Mouse (Mus musculus): ENCODE data around the gene Vwa1.

Gene Vwa1

GRCm38 (mm10) chr4:155780895-155781294, 6.4 kb upstream of the Vwa1 start:
- DNase-seq (ENCODE audit: low spot score in 2 of 2): no peak

- no peak for DNase-seq (ENCODE audit: low spot score in 2 of 2)
These were observed 5.0 kb upstream of the Vwa1 start for GRCm38 (mm10) chr4:155779498-155779897.

- no peak for DNase-seq (ENCODE audit: low spot score in 2 of 2)
These were observed 3.3 kb upstream of the Vwa1 start for GRCm38 (mm10) chr4:155777816-155778215.

- DNase-seq (ENCODE audit: low spot score in 2 of 2): no peak
These were observed 2.3 kb upstream of the Vwa1 start for GRCm38 (mm10) chr4:155776704-155777335.

DNA sequence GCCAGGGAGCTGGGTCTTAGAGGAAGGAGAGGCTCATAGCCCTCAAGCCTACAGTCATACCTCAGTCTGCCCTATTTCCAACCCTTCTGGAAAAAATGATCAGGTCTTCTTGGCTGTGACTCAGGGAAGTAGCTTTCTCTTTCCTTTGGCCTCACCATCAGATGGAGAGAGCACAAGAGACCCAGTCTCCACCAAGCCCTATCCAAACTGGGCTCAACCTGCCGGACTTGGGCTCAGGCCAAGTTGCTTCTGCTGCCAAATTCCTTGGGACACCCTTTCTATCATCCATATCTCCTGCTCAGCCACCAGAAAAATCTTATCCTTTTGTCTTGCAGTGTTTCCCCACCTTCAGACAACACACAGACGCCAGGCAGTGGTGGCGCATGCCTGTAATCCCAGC, 1.4 kb upstream of the Vwa1 start:
- no peak for DNase-seq (ENCODE audit: low spot score in 2 of 2)

GRCm38 (mm10) chr4:155774971-155775740, 658 bp upstream of the Vwa1 start:
- DNase-seq (ENCODE audit: low spot score in 2 of 2): no peak

DNA sequence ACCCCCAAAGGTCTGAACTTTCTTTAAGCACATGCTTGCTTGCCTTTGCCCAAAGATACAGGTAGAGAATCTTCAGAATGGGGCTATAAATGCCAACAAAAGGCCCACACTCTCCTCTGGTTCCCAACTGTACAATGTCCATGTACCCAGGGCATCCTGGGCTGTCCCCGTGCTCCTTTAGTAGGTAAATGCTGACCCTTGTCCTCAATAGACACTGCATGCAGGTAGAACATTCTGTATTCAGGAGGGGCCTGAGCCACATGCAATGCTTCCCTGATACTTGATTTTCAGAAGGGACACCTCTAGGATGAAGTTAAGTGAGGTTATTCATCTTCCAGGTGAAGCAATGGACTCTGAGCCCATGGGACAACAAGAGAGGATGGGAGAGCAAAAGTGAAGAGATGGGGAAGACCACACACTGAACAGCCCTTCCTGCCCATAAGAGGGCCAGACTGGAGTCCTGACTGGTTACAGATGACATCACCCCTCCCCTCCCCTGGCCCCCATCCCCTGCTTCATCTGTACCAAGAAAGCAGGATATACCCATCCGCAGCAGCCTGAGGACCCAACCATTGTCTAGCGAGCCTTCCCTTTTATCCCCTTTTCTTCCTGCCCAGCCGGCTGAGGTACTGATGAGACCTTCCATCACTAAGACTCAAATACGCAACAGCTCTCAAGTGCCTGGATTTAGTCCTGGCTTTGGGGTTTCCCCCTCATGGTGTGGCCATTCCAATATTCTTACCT, 991 bp downstream of the Vwa1 start:
- DNase-seq (ENCODE audit: low spot score in 2 of 2): no peak

DNA sequence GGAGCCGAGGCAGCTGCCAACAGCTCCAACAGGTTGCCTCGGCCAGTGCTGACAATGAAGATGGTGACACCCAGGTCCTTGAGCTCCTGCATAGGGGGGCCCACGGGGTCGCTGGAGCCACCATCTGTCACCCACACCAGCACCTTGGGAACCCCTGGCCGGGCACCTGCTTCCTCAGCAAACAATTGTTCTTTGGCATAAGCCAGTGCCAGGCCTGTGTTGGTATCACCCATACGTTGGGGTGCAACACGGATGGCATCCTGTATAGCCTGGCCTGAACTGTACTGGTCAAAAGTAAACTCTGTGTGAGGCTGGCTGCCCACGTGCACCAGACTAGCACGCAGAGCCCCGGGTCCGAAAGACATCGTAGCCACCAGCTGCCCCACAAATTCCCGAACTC, 1.7 kb downstream of the Vwa1 start:
- DNase-seq (ENCODE audit: low spot score in 2 of 2): no peak

DNA sequence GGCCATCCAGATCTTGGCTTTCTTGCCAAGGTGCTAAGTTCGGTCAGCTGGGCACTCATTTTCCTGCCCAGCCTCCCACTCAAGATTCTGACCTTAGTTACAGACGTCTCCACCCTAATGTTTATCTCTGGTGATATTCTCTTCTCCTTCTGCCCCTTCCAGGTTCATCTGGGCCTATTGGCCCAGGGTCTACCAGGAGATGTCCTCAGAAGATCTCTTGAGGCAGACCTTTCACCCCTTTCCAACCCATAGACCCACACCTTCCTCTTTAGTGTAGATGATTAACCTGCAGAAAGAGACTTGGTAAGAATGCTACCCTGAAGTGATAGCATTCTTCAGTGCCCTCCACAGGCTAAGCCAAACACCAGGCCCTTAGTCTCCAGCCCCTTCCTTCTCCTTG, 2.8 kb downstream of the Vwa1 start:
- DNase-seq (ENCODE audit: low spot score in 2 of 2): no peak

DNA sequence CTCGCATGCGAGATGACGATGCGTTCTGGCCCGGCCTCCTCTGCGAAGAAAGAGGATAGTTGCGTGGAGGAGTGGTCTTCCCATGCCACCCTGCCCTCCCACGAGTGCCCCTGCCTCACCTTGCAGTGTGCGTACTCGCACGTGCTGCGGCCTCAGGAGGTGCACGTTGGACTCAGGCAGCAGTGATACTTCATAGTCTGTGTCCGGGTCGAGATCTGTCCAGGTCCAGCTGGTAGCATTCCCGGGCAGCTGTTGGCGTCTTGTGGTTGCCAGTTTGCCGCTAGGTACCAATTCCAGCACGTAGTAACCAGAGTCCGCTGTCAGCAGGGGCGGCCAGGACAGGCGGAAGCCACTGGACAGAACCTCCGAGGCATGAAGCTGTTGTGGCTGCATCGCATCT, 3.9 kb downstream of the Vwa1 start:
- no peak for DNase-seq (ENCODE audit: low spot score in 2 of 2)

- DNase-seq (ENCODE audit: low spot score in 2 of 2): peak; percentile 93 to 95
These were observed 4.5 kb downstream of the Vwa1 start for GRCm38 (mm10) chr4:155769880-155770512.

GRCm38 (mm10) chr4:155769496-155769879, 5.0 kb downstream of the Vwa1 start:
- no peak for DNase-seq (ENCODE audit: low spot score in 2 of 2)

- DNase-seq (ENCODE audit: low spot score in 2 of 2): no peak
These were observed 12.1 kb downstream of the Vwa1 start for GRCm38 (mm10) chr4:155762357-155762756.

DNA sequence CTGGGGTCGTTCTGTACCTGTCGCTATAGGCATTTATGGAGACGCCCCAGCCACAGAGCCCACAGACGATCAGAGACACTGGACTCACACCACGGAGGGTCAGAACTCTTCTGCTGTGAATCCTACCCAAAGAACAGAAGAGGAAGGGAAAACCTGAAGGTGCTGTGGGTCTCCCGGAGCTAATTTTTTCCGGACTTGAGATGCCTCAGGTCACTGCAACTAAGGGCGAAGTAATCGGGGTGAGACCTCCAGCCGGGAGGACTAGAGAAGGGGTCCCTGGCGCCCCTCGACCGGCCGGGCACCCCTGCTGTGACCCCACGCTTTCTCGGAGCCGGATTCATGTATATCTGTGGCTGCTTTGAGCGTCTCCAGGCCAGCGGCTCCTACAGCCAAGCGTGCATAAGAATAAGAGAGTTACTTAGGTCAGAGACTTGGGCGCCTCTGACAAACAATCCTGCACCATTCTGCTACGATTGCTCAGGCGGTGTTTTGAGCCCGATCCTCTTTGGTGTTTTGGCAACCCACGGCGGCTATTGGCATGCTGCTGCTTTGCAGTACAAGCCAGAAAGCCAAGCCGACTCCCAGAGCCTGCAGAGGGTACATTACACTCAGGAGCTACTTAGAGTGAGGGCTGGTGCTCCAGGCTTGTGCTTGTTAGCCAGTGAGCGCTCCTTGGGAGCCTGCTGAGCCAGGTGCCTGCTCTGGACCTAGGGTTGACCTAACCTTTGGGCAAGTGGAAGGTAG, 13.0 kb downstream of the Vwa1 start:
- DNase-seq (ENCODE audit: low spot score in 2 of 2): no peak

DNA sequence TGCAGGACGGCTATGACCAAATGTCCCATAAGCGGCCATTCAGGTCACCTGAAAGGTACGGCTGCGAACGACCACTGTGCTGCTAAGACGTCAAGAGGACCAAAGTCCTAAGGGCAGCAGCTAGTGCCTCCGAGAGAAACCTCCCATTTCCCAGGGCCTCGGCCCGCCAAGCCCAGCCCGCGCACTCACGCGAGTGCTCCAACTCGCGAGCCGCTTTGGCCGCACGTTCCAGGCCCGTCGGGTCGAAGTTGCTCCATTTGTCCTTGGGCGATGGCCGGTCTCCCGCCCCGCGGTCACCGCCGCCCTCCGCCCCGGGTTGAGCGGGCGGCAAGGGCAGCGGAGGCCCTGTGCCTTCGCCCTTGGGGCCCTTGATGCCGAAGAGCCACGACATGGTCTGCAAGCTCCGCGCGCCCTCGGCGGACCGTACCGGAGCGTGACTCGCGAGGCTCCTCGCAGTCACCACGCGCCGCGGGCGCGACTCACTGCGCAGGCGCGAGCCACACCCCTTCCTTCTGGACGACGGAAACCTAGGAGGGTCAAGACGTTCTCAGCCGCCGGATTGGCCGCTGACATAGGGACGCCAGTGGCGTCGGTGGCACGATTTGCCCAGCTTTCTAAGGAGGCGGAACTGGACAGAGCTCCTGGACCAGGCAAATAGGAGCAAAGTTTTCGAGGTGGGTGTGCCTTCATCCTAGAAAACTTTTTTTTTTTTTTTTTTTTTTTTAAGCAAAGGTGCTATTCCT, 13.7 kb downstream of the Vwa1 start, which contains the start of gene Atad3a:
Gene Atad3a, minus strand, starts transcription at position 481 of the 743 bp plus-strand sequence.
- DNase-seq (ENCODE audit: low spot score in 2 of 2): peak; percentile 93 to 98

DNA sequence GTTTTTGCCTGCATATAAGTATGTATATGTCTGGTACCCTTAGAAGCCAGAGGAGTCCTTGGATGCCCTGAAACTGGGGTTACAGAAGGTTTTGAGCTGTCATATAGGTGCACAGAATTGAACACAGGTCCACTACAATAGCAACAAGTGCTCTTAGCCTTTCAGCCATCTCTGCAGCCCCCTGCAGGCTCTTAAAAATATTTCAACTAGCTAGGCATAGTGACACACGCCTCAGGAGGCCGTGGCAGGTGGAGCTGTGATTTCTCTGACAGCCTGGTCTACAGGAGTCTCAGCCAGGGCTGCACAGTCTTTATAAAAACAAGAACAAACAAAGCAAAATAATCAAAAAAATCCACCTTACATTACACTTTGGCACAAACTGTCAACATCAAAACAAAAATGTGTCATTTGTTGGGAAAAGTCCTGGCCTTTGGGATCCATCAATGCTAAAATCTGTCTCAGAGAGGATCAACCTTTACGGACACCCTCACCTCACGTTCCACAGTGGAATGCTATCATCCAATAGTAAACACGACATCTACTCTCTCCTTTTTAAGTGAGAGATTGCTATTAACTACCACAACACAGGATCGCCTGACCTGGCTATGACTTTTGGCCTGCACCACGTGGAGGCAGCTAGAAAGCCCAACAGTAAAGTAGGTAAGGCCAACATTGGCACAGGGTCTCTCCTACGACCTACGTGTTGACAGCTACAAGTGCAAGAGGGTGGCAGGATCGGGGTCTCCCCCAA, 14.5 kb downstream of the Vwa1 start:
- no peak for DNase-seq (ENCODE audit: low spot score in 2 of 2)

- no peak for DNase-seq (ENCODE audit: low spot score in 2 of 2)
These were observed 17.5 kb downstream of the Vwa1 start for GRCm38 (mm10) chr4:155757011-155757410.

DNA sequence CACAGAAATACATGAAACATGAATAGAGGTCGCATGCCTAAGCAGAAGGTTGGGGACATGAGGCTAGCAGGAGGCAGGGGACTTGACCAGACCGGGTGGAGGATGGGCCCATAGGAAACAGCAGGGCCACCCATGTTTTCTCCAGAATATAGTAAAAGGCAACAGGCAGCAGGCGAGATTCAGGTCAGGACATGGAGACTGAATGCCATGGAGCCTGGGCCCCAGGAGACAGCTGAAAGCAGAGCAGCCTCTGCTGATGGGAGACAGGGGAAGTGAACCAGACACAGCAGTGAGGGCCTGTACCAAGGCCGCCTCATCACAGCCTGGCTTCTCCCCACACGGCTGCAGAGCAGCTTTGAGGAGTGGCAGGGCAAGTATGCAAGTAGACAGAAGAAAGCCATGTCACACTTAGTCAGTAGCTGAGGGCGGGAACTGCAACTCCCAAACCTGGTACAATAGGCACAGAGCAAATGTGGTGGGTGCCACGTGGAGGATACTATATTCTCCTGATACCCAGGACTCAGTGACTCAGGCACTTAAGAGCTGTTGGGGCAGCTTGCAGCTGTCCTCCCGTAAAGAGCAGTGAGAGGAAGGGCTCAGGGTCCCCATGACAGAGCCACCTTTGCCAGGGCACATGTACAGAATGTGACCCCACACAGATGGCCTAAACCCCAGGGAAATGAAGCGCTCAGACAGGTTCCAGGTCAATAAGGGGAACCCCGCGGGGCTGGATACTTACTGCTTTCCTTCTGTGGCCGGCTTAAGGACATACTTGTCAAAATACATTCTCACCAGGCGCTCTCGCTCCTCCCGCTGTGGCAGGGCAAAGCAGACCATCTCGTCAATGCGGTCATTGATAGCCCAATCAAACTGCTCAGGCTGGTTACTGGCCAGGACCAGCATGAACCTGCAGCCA, 27.7 kb downstream of the Vwa1 start:
- DNase-seq (ENCODE audit: low spot score in 2 of 2): no peak

- DNase-seq (ENCODE audit: low spot score in 2 of 2): no peak
These were observed 28.4 kb downstream of the Vwa1 start for GRCm38 (mm10) chr4:155746036-155746548.
